Mouse (Mus musculus): ENCODE results near the gene Pgghg. TPM values are rescaled to one million over a fixed set of nuclear protein-coding genes. Genes with fewer than 3 reads are reported as not detected.

The Pgghg gene
- polyA plus RNA-seq, 1 experiment from 2014 or later, result 18.3 TPM

- ChIA-PET CTCF (interaction anchor here (1.3 to 2.0 kb wide), 2 partner anchors 12 to 46 kb away, joined by 3 to 5 read pairs; no protein-coding TSS in a partner anchor), POLR2A (interaction anchor here (1.1 kb wide), 1 partner anchor 11 kb away, joined by 3 read pairs; no protein-coding TSS in a partner anchor)
- ATAC-seq (no peak), DNase-seq (ENCODE audit: low read depth, low spot score) (no peak)
- in situ Hi-C loops (cut with MboI; ENCODE audit: low pct_unique_long_range_greater_than_20kb), result no loop called here
- H3K27me3 ChIP-seq, result no peaks in the 10 kb centered on the region
- no peak for TF ChIP-seq CTCF (IDR thresholded peaks at IDR 0.05)
Observed at GRCm38 (mm10) chr7:140953800-140954732, 12.9 kb downstream of the Pgghg start.

- ChIA-PET CTCF (interaction anchor here (1.3 to 2.0 kb wide), 2 partner anchors 13 to 47 kb away, joined by 3 to 5 read pairs; no protein-coding TSS in a partner anchor), POLR2A (interaction anchor here (0.8 to 1.1 kb wide), 2 partner anchors 12 to 46 kb away, joined by 3 to 5 read pairs; no protein-coding TSS in a partner anchor)
- TF ChIP-seq CTCF (IDR thresholded peaks at IDR 0.05), result no peak
- ATAC-seq (no peak), DNase-seq (ENCODE audit: low read depth, low spot score) (no peak)
- in situ Hi-C loops (cut with MboI; ENCODE audit: low pct_unique_long_range_greater_than_20kb), result loop anchor here (5.0 kb wide), 3 partner anchors 58 to 223 kb away; partner anchors contain the start of gene Ifitm3
- H3K27me3 ChIP-seq, result no peaks in the 10 kb centered on the region
Observed at GRCm38 (mm10) chr7:140954733-140955071, 13.5 kb downstream of the Pgghg start.

- DNase-seq (ENCODE audit: low read depth, low spot score) (no peak), ATAC-seq (no peak)
- in situ Hi-C loops (cut with MboI; ENCODE audit: low pct_unique_long_range_greater_than_20kb), result loop anchor here (5.0 kb wide), 3 partner anchors 57 to 222 kb away; partner anchors contain the start of gene Ifitm3
- POLR2A ChIA-PET, result interaction anchor here (0.8 to 1.1 kb wide), 2 partner anchors 12 to 46 kb away, joined by 3 to 5 read pairs; no protein-coding TSS in a partner anchor
- no peak for TF ChIP-seq CTCF (IDR thresholded peaks at IDR 0.05)
- no peaks in the 10 kb centered on the region for H3K27me3 ChIP-seq
- CTCF ChIA-PET, result interaction anchor here (2.0 kb wide), 1 partner anchor 48 kb away, joined by 5 read pairs; no protein-coding TSS in a partner anchor
Observed at GRCm38 (mm10) chr7:140955342-140955741, 14.2 kb downstream of the Pgghg start.

GRCm38 (mm10) chr7:140955758-140956555 lies 14.8 kb downstream of the Pgghg start, which contains the start of the genes Gm45717 and Ifitm2:
Gm45717 (minus strand) TSS chr7:140955937.
Ifitm2 (minus strand) TSS chr7:140955987.
- ChIA-PET POLR2A (no interaction called here), CTCF (interaction anchor here (0.7 to 5.1 kb wide), 4 partner anchors 14 to 108 kb away, joined by 3 to 41 read pairs (median 10); partner anchors contain the start of genes Odf3 and Pgghg)
- in situ Hi-C loops (cut with MboI; ENCODE audit: low pct_unique_long_range_greater_than_20kb), result loop anchor here (5.0 kb wide), 3 partner anchors 56 to 221 kb away; partner anchors contain the start of gene Ifitm3
- ATAC-seq, result peak; percentile 89
- TF ChIP-seq CTCF (IDR thresholded peaks at IDR 0.05), result no peak
- H3K27me3 ChIP-seq, result no peaks in the 10 kb centered on the region
- DNase-seq (ENCODE audit: low read depth, low spot score), result peak; percentile 42

GRCm38 (mm10) chr7:140956556-140956869 lies 15.3 kb downstream of the Pgghg start:
- ChIA-PET CTCF (interaction anchor here (0.7 to 5.1 kb wide), 4 partner anchors 15 to 108 kb away, joined by 3 to 41 read pairs (median 10); partner anchors contain the start of genes Odf3 and Pgghg), POLR2A (no interaction called here)
- in situ Hi-C loops (cut with MboI; ENCODE audit: low pct_unique_long_range_greater_than_20kb), result loop anchor here (5.0 kb wide), 3 partner anchors 56 to 221 kb away; partner anchors contain the start of gene Ifitm3
- H3K27me3 ChIP-seq, result no peaks in the 10 kb centered on the region
- no peak for DNase-seq (ENCODE audit: low read depth, low spot score)
- ATAC-seq, result no peak
- no peak for TF ChIP-seq CTCF (IDR thresholded peaks at IDR 0.05)

GRCm38 (mm10) chr7:140959181-140959901 lies 18.1 kb downstream of the Pgghg start:
- no peaks in the 10 kb centered on the region for H3K27me3 ChIP-seq
- CTCF ChIA-PET, result interaction anchor here (0.7 to 5.1 kb wide), 27 partner anchors 8 to 217 kb away, joined by 3 to 41 read pairs (median 5); partner anchors contain the start of genes Ifitm5, Pgghg and Scgb1c1
- in situ Hi-C loops (cut with MboI; ENCODE audit: low pct_unique_long_range_greater_than_20kb), result loop anchor here (5.0 kb wide), 3 partner anchors 53 to 218 kb away; partner anchors contain the start of gene Ifitm3
- DNase-seq (ENCODE audit: low read depth, low spot score) (no peak), ATAC-seq (no peak)
- POLR2A ChIA-PET, result no interaction called here
- no peak for TF ChIP-seq CTCF (IDR thresholded peaks at IDR 0.05)

GRCm38 (mm10) chr7:140960026-140960425 lies 18.8 kb downstream of the Pgghg start:
- ATAC-seq (no peak), DNase-seq (ENCODE audit: low read depth, low spot score) (no peak)
- no peaks in the 10 kb centered on the region for H3K27me3 ChIP-seq
- in situ Hi-C loops (cut with MboI; ENCODE audit: low pct_unique_long_range_greater_than_20kb), result no loop called here
- TF ChIP-seq CTCF (IDR thresholded peaks at IDR 0.05), result no peak
- ChIA-PET POLR2A (no interaction called here), CTCF (interaction anchor here (0.7 to 5.1 kb wide), 19 partner anchors 8 to 216 kb away, joined by 3 to 41 read pairs (median 5); partner anchors contain the start of genes Pgghg and Scgb1c1)

- in situ Hi-C loops (cut with MboI; ENCODE audit: low pct_unique_long_range_greater_than_20kb), result no loop called here
- no peak for DNase-seq (ENCODE audit: low read depth, low spot score)
- no peak for ATAC-seq
- H3K27me3 ChIP-seq, result no peaks in the 10 kb centered on the region
- POLR2A ChIA-PET, result interaction anchor here (0.5 kb wide), 1 partner anchor 243 kb away, joined by 3 read pairs; no protein-coding TSS in a partner anchor
- TF ChIP-seq CTCF (IDR thresholded peaks at IDR 0.05), result no peak
- CTCF ChIA-PET, result no interaction called here
Observed at GRCm38 (mm10) chr7:140961416-140961815, 20.2 kb downstream of the Pgghg start.

GRCm38 (mm10) chr7:140962733-140963132 lies 21.5 kb downstream of the Pgghg start:
- DNase-seq (ENCODE audit: low read depth, low spot score) (no peak), ATAC-seq (no peak)
- ChIA-PET CTCF (no interaction called here), POLR2A (interaction anchor here (0.6 kb wide), 1 partner anchor 713 kb away, joined by 3 read pairs; no protein-coding TSS in a partner anchor)
- TF ChIP-seq CTCF (IDR thresholded peaks at IDR 0.05), result no peak
- H3K27me3 ChIP-seq, result no peaks in the 10 kb centered on the region
- in situ Hi-C loops (cut with MboI; ENCODE audit: low pct_unique_long_range_greater_than_20kb), result no loop called here
